Mouse (Mus musculus) embryonic facial prominence, embryonic 12.5 days (tissue): ENCODE data around the gene Dock1. TPM values are rescaled to one million over a fixed set of nuclear protein-coding genes. Genes with fewer than 3 reads are reported as not detected.

Source experiments
- ATAC-seq: fragments of 200-750 bp; cut with Nextera tagmentation; 2 replicates; pipeline ENCODE4 v1.8.0; 2017; ENCODE audit not compliant: insufficient number of reproducible peaks, insufficient read depth, low FRiP score, low TSS enrichment
- H3K27ac ChIP-seq: fragments of 300-500 bp; sonication (generic); 2 replicates; pipeline ENCODE4 v1.5.1; 2016; ENCODE audit warnings: mild to moderate bottlenecking
- H3K27me3 ChIP-seq: fragments of 300-500 bp; sonication (generic); 2 replicates; pipeline ENCODE4 v1.6.1; 2016; ENCODE audit warnings: mild to moderate bottlenecking, moderate library complexity
- H3K36me3 ChIP-seq: fragments of 300-500 bp; sonication (generic); 2 replicates; pipeline ENCODE4 v1.6.1; 2016; ENCODE audit warnings: mild to moderate bottlenecking
- H3K4me1 ChIP-seq: fragments of 300-500 bp; sonication (generic); 2 replicates; pipeline ENCODE4 v1.6.1; 2016
- H3K4me2 ChIP-seq: fragments of 300-500 bp; sonication (generic); replicated peaks from 2 replicates; pipeline ENCODE4 v1.6.1; 2016; ENCODE audit warnings: mild to moderate bottlenecking, moderate library complexity
- H3K4me3 ChIP-seq: fragments of 300-500 bp; sonication (generic); 2 replicates; pipeline ENCODE4 v1.5.1; 2016; ENCODE audit warnings: mild to moderate bottlenecking
- H3K9ac ChIP-seq: fragments of 300-500 bp; sonication (generic); 2 replicates; pipeline ENCODE4 v1.6.1; 2016; ENCODE audit warnings: mild to moderate bottlenecking, moderate library complexity
- H3K9me3 ChIP-seq: fragments of 300-500 bp; sonication (generic); 2 replicates; pipeline ENCODE4 v1.6.1; 2016; ENCODE audit warnings: mild to moderate bottlenecking, moderate library complexity
- whole genome bisulfite sequencing: fragments of 180-500 bp; shearing (Covaris S2); methylation state at CpG from one replicate; pipeline ENCODE4 v1.1.7; 2016; 5-methylcytosine and 5-hydroxymethylcytosine counted together
- polyA plus RNA-seq: library from polyadenylated mRNA; unstranded; fragments of >200 nt; fragmentation: Nextera tagmentation; extraction: Ambion mirVana; gene quantifications from 2 replicates; pipeline ENCODE4 v1.2.1, GENCODE M21; 2016

Gene Dock1
- polyA plus RNA-seq, 1 experiment from 2014 or later = 50.5 TPM

DNA sequence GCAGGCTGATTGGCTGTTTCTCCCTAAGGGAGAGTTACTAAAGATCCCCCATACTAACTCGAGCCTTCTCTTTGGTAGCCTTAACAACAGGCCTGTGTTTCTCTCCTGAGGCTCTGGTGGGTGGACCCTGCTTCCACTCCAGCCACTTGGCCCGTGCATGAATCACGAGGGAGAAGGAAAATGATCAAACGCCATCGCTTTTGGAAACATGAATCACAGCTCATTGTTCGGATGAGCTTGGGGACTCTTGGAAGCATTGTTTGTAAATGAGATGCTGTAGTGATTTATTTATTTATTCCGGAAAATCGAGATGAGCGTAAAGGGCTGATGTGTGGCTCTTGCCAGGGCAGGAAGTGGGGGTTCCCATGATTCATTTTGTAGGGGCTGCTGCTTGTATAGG is 3.5 kb downstream of the Dock1 start:
- 0 out of 2 replicates have a peak, but pooled peaks cover 6% of the 10 kb centered on the region for H3K36me3 ChIP-seq
- peaks cover 53% of the 10 kb centered on the region for H3K4me1 ChIP-seq
- no peak overlapping the region for H3K4me3 ChIP-seq
- H3K4me2 ChIP-seq = no peak overlapping the region
- no peak for ATAC-seq
- H3K9me3 ChIP-seq = no peaks in the 10 kb centered on the region
- 76% methylated on average over 9 of the region's 9 CpGs for WGBS
- no peak overlapping the region for H3K9ac ChIP-seq
- H3K27ac ChIP-seq = no peak overlapping the region
- no peaks in the 10 kb centered on the region for H3K27me3 ChIP-seq

DNA sequence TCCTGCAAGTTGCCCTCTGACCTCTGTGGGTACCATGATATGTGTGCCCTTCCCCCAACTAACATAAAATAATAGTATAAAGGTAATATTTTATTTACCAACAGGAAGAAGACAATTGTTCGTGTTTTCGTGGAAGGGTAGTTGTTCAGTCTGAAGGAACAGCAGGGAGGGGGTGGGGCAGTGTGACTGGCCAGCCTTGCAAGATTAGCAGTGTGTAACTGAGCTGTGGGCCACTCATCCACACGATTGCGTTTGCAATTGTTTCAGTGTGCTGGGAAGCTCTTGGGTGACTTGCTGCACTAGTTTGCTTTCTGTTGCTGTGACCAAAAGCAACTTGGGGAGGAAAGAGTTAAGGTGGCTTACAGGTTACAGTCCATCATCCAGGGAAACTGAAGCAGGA is 7.4 kb downstream of the Dock1 start:
- no peaks in the 10 kb centered on the region for H3K27me3 ChIP-seq
- H3K27ac ChIP-seq = no peak overlapping the region
- H3K4me1 ChIP-seq = peaks cover 39% of the 10 kb centered on the region
- no peak overlapping the region for H3K4me3 ChIP-seq
- WGBS = 64% methylated on average over 4 of the region's 4 CpGs
- 0 out of 2 replicates have a peak, but pooled peaks cover 6% of the 10 kb centered on the region for H3K36me3 ChIP-seq
- no peak overlapping the region for H3K9ac ChIP-seq
- no peak for ATAC-seq
- H3K9me3 ChIP-seq = no peaks in the 10 kb centered on the region
- no peak overlapping the region for H3K4me2 ChIP-seq

DNA sequence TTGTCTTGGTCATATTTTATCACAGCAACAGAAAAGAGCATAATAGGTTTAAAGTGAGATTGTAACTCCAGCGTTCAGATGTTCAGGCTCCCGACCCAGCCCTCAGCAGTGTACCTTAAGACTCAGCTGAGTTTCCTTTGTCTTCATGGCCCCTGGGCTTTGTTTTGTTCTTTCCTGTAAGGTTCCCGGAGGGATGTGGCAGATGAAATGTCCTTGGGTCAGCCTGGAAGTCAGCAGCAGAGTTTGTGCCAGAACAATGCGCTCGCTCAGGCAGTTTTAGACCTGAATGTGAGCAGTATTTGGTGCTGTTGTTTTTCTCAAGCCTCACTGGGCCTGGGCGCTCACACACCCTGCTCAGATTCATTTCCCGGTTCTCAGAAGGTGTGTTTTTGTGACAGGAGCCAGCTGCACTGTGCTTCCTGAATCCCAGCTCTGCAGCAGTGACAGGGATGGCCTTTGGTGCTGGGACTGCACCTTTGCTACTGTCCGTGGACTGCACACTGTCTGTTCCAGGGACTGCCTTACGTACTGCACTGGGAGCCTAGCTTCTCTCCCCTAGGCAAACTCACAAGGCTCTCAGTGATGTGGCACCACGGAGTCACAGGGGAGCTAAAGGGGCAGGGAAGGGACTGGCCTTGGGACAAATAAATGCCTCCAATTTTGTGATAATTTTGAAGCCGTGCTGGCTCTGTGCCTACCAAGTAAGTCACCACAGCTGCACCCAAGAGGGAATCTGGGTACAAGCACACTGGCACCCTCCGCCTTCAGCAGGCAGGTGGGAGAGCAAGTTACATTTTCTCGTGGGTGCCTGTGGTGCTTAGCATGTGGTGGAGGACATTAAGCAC is 9.1 kb downstream of the Dock1 start:
- Histone ChIP-seq H3K27me3 (no peaks in the 10 kb centered on the region), H3K4me2 (no peak overlapping the region), H3K4me1 (peaks cover 28% of the 10 kb centered on the region; the same call in 1 of the 2 replicates), H3K9ac (no peak overlapping the region), H3K36me3 (0 out of 2 replicates have a peak, but pooled peaks cover 12% of the 10 kb centered on the region), H3K27ac (0 out of 2 replicates have a peak overlapping the region, but pooled peaks have one; percentile 23), H3K4me3 (no peak overlapping the region), H3K9me3 (no peaks in the 10 kb centered on the region)
- no peak for ATAC-seq
- WGBS = 55% methylated on average over 13 of the region's 13 CpGs

DNA sequence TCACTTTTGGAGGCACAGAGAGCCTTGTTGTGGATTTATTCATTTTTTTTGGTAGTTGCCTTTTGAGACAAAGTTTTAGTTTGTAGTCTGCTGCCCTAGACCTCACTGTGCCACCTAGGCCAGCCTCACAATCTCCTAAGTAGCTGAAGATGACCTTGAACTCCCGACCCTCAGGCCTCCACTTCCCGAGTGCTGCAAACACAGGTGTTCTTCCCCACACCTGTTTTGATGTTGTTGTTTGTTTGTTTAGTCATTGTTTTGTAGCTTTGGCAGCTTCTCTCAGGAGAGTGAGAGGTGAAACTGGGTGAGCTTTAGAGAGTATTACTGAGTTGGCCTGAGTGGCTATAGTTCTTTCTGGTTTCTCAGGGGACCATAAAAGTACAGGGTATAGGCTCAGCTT is 9.7 kb downstream of the Dock1 start:
- Histone ChIP-seq H3K27ac (no peak overlapping the region), H3K4me3 (no peak overlapping the region), H3K36me3 (0 out of 2 replicates have a peak, but pooled peaks cover 12% of the 10 kb centered on the region), H3K4me2 (no peak overlapping the region), H3K4me1 (peaks cover 23% of the 10 kb centered on the region; the same call in 1 of the 2 replicates), H3K27me3 (no peaks in the 10 kb centered on the region), H3K9ac (no peak overlapping the region), H3K9me3 (no peaks in the 10 kb centered on the region)
- no peak for ATAC-seq
- 74% methylated on average over 2 of the region's 2 CpGs for WGBS

DNA sequence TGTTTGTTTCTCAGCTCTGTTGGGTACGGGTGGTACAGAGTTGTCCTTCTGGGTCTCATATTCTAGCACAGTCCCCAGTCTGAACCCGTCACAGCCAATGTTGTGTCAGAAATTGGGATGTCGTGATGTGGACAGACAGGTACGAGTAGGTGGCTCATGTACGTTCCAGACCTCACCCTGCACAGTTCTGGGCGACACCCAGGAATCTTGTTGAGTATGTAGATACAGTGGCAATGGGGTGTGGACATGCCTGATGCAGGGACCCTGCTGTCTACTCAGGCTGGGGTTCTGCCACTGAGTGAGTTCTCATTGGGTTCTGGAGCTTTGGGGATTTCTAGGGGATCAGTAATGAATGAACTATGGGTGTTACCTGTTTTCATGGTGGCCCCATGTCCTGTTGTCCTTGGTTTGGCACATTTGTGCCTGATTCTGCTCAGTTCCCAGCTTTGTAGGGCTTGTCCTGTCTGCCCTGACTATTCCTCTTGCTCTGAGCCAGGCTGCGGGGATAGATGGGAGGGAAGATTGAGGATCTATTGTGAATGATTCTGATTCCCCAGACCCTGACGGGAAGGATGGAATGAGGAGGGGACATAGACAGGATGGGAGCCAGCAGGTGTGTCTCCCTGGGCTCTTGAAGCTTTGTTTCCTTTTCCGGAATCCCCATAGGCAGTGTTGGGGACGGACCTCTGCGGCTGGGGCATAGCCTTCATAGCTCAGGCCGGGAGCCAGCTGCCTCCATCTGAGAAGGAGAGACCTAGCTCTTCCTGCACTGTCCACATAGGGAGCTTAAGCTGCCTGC is 11.5 kb downstream of the Dock1 start:
- Histone ChIP-seq H3K36me3 (0 out of 2 replicates have a peak, but pooled peaks cover 12% of the 10 kb centered on the region), H3K4me1 (peaks cover 17% of the 10 kb centered on the region; the same call in 1 of the 2 replicates), H3K4me2 (no peak overlapping the region), H3K4me3 (no peak overlapping the region), H3K9ac (no peak overlapping the region), H3K27me3 (no peaks in the 10 kb centered on the region), H3K27ac (no peak overlapping the region), H3K9me3 (no peaks in the 10 kb centered on the region)
- no peak for ATAC-seq
- WGBS = 84% methylated on average over 12 of the region's 12 CpGs

DNA sequence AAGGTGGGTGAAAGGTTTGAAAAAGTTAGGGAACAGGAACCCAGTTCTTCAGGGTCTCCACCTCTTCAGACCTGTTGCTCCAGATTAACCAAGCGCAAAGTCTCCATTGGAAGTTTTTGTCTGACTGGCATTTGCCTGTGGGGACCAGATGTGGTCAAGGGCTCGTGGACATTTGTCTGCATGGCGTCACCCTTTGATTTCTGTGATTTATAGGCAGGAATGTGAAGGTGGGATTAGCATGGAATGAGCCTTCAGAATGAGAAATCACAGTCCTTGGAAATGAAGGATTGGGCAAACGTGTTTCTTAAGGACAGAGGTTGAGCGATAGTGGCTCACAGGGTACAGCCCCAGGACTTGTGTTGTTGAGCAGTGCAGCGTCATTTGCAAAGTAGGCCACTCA is 17.9 kb downstream of the Dock1 start:
- WGBS = 87% methylated on average over 6 of the region's 6 CpGs
- no peak overlapping the region for H3K4me3 ChIP-seq
- ATAC-seq = no peak
- H3K4me2 ChIP-seq = no peak overlapping the region
- H3K27me3 ChIP-seq = no peaks in the 10 kb centered on the region
- no peak overlapping the region for H3K9ac ChIP-seq
- H3K9me3 ChIP-seq = no peaks in the 10 kb centered on the region
- no peak overlapping the region for H3K27ac ChIP-seq
- H3K4me1 ChIP-seq = no peaks in the 10 kb centered on the region
- H3K36me3 ChIP-seq = 0 out of 2 replicates have a peak, but pooled peaks cover 1% of the 10 kb centered on the region

DNA sequence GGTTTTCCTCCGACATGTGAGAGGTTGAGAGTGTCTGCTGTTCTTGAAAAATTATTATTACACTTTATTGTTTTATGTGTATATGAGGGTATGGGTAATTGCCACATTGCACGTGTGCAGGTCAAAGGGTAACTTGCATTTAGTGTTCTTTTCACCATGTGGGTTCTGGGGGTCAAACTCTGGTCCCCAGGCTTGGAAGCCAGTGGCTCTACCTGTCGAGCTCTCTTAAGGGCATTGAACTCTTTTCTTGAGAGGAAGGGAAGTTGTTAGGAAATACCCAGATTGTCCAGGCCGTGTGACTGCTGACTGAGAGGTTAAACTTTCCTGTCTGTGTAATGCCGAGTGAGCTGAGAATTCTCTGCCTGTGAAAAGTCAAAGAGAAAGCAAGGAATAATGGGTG is 19.7 kb downstream of the Dock1 start:
- Histone ChIP-seq H3K9ac (no peak overlapping the region), H3K4me2 (no peak overlapping the region), H3K27ac (no peak overlapping the region), H3K27me3 (no peaks in the 10 kb centered on the region), H3K9me3 (no peaks in the 10 kb centered on the region), H3K4me3 (no peak overlapping the region), H3K36me3 (no peaks in the 10 kb centered on the region), H3K4me1 (no peaks in the 10 kb centered on the region)
- no peak for ATAC-seq
- 86% methylated on average over 5 of the region's 5 CpGs for WGBS

DNA sequence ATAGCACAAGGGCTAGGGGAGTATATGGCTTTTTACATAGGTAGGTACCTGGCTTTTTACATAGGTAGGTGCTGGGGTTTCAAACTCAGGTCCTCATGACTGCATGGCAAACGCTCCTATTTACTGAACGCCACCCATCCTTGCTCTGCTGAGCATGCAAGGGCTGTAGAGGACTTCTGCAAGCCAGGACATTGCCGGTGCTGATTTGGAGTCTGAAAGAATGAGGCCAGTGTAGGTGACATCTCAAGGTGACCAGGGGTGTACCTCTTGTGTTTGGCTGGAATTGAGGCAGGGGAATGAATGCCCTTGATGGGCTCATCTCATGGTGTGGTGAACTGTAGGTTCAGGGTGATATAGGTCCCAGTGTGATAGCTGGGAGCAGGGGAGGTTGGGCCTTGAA is 20.4 kb downstream of the Dock1 start:
- Histone ChIP-seq H3K36me3 (no peaks in the 10 kb centered on the region), H3K27ac (no peak overlapping the region), H3K27me3 (no peaks in the 10 kb centered on the region), H3K9me3 (no peaks in the 10 kb centered on the region), H3K4me1 (no peaks in the 10 kb centered on the region), H3K4me2 (no peak overlapping the region), H3K9ac (no peak overlapping the region), H3K4me3 (no peak overlapping the region)
- ATAC-seq = no peak
- WGBS = 95% methylated on average over 3 of the region's 3 CpGs

DNA sequence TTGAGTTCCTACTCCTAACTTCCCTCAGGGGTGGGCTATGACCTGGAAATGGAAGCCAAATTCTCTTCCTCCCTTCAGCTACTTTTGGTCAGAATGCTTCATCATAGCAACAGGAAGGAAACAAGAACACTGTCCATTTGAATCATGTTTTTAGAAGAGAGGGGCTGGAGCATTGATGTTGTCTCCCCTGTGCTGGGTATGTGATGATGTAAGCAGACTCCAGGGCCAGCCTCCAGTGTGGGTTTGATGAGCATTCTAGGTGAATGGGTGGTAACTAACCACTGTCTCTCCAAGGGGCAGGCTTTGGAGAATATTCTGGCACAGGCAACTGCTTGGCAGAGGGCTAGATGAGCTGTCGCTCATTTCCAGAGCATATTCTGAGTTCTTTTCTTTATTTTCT is 22.9 kb downstream of the Dock1 start:
- H3K4me1 ChIP-seq = peaks cover 8% of the 10 kb centered on the region; the same call in 1 of the 2 replicates
- WGBS = 100% methylated on average over 1 of the region's 1 CpGs
- H3K9ac ChIP-seq = no peak overlapping the region
- H3K9me3 ChIP-seq = no peaks in the 10 kb centered on the region
- H3K27me3 ChIP-seq = no peaks in the 10 kb centered on the region
- H3K36me3 ChIP-seq = no peaks in the 10 kb centered on the region
- H3K27ac ChIP-seq = no peak overlapping the region
- H3K4me2 ChIP-seq = no peak overlapping the region
- no peak for ATAC-seq
- no peak overlapping the region for H3K4me3 ChIP-seq

DNA sequence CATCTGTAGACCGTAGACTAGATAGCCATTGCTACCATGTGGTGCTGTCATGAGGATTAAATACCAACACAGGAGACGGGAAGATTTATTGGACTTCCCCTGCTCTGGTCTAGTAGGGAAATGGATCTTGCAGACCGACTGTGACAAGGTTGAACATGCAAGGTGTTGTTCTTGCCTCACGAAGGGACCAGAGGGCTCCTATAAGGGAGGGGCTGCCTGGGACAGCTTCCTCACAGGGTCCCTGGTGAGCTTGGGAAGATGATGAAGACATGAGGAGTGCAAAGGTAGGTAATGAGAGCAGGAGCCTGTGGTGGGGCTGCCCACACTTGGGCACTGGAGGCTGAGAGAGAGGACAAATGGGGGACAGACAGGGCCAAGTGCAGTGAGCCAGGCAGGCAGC is 25.0 kb downstream of the Dock1 start:
- ATAC-seq = no peak

DNA sequence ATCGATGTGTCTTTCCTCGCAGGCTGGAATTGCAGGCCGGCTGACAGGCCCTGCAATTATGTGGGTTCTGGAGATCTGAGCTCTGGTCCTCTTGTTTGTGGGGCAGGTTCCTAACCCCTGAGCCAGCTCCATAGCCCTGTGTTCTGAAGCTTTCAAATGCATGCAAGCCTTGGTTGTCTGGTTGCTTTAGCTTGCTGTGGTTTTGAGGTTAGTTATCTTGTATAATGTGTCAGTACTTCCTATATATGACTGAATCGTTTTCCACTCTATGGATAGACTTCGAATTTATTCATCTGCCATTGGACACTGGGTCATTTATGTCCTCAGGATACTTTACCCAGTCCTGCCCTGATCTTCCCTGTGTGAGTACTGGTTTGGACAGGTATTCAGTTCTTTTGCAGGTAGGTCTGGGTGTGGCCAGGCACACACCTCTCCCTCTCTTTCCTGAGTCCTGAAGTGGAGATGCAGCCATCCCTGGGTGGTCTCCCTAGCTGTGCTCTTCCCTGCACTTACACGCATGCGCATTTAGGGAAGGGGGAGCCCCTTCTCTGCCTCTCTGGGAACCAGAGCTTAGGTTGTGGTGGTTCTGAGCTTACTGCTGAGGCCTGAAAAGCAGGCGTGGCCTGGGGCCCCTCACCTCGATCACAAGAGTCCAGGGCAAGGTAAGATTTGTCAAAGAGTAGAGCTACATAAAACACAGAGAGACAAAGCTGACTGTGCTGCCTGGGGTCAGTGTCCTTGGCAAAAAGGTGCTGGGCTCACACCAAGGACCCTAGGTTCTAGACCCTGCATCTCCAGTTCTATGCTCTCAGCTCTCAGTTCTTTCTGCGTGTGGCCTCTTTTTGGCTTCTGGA is 25.9 kb downstream of the Dock1 start:
- H3K4me3 ChIP-seq = no peak overlapping the region
- ATAC-seq = no peak
- no peaks in the 10 kb centered on the region for H3K9me3 ChIP-seq
- 0 out of 2 replicates have a peak overlapping the region, but pooled peaks have one; percentile 36 for H3K27ac ChIP-seq
- no peak overlapping the region for H3K9ac ChIP-seq
- WGBS = 75% methylated on average over 10 of the region's 10 CpGs
- no peaks in the 10 kb centered on the region for H3K27me3 ChIP-seq
- H3K36me3 ChIP-seq = no peaks in the 10 kb centered on the region
- no peak overlapping the region for H3K4me2 ChIP-seq
- H3K4me1 ChIP-seq = peaks cover 14% of the 10 kb centered on the region; the same call in 1 of the 2 replicates

More for the DNA sequence above, 25.0 kb downstream of the Dock1 start:
- H3K9ac ChIP-seq = no peak overlapping the region
- no peaks in the 10 kb centered on the region for H3K36me3 ChIP-seq
- no peak overlapping the region for H3K4me2 ChIP-seq
- H3K9me3 ChIP-seq = no peaks in the 10 kb centered on the region
- H3K27ac ChIP-seq = no peak overlapping the region
- H3K4me3 ChIP-seq = no peak overlapping the region
- WGBS = 84% methylated on average over 4 of the region's 4 CpGs
- H3K4me1 ChIP-seq = peaks cover 14% of the 10 kb centered on the region; the same call in 1 of the 2 replicates
- H3K27me3 ChIP-seq = no peaks in the 10 kb centered on the region
